Mouse (Mus musculus) ES-E14 (cell line): ENCODE data around the gene Slc12a5.

Source experiments
- CHD2 ChIP-seq: IDR thresholded peaks from 2 replicates; pipeline ENCODE4 v1.6.1; 2014; ENCODE audit warnings: mild to moderate bottlenecking, low read depth, low read length, inconsistent platforms
- HCFC1 ChIP-seq: IDR thresholded peaks from 2 replicates; pipeline ENCODE4 v1.6.1; 2012; ENCODE audit warnings: low read length, inconsistent platforms, borderline replicate concordance; ENCODE audit not compliant: insufficient read depth
- ZNF384 ChIP-seq: IDR thresholded peaks from 2 replicates; pipeline ENCODE4 v1.6.1; 2012; ENCODE audit warnings: low read depth, low read length, inconsistent platforms

DNA sequence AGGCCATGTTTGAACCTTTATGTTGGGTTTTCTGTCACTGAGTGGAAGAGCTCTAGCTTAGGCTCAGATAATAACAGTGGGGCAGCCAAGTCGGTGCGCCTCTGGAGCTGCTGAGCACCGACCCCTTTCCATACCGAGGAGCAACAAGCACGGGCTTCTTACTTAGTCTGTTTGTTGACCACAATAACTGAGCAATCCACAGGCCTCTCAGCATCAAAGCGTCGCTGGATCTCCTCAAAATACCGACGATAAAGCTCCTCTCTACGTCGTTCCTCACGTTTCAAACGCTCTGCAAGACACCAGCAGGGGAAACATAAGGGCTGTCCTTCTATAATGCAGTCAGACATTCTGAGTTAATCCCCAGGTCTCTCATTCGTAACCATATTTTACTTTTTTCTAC lies 48.6 kb downstream of the Slc12a5 start:
- TF ChIP-seq ZNF384, result no peak
- TF ChIP-seq CHD2, result no peak
- TF ChIP-seq HCFC1, result no peak
